Mouse (Mus musculus) lung, adult 2 months (tissue): ENCODE measurements around the gene Tgoln1.

ENCODE experiments used
- CTCF ChIP-seq: fragments of 200-500 bp; IDR thresholded peaks from 2 replicates; pipeline ENCODE4 v1.5.1; 2011; ENCODE audit warnings: mild to moderate bottlenecking, low read length, control low read depth; ENCODE audit not compliant: insufficient read depth
- POLR2A ChIP-seq: fragments of 200-500 bp; IDR thresholded peaks from 2 replicates; pipeline ENCODE4 v1.6.1; 2011; ENCODE audit warnings: low read depth, mild to moderate bottlenecking, control low read depth, low read length, borderline replicate concordance; ENCODE audit errors: extremely low read depth

- no peak for TF ChIP-seq POLR2A
- no peak for TF ChIP-seq CTCF
These were observed 26.7 kb downstream of the Tgoln1 start for GRCm38 (mm10) chr6:72590111-72590510.
